Mouse (Mus musculus) 3134 (cell line): ENCODE results near the gene Frem2.

ENCODE experiments used
- DNase-seq: peaks from one replicate; pipeline ENCODE4 v3.0.0-alpha.2; 2011; ENCODE audit warnings: low spot score; ENCODE audit not compliant: insufficient read length; ENCODE audit errors: extremely low read depth

The Frem2 gene

DNA sequence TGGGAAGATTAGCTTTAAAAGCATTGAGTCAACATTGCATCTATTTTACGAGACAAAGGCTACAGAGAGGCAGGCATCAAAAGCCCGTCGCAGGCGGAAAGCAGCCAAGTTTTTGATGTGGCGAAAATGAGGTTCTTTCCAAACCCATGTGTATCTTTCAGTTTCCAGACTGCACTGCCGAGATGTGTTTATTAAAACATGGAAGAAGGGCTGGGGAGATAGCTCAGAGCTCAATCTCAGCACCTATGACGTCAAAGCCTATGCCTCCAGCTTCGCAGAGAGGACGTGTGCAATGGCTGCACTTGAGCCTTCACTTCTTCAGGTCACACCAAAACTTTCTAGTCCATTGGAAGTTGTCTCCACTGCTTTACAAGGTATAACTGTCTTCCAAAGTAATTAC is 98.9 kb downstream of the Frem2 start:
- DNase-seq: no peak

DNA sequence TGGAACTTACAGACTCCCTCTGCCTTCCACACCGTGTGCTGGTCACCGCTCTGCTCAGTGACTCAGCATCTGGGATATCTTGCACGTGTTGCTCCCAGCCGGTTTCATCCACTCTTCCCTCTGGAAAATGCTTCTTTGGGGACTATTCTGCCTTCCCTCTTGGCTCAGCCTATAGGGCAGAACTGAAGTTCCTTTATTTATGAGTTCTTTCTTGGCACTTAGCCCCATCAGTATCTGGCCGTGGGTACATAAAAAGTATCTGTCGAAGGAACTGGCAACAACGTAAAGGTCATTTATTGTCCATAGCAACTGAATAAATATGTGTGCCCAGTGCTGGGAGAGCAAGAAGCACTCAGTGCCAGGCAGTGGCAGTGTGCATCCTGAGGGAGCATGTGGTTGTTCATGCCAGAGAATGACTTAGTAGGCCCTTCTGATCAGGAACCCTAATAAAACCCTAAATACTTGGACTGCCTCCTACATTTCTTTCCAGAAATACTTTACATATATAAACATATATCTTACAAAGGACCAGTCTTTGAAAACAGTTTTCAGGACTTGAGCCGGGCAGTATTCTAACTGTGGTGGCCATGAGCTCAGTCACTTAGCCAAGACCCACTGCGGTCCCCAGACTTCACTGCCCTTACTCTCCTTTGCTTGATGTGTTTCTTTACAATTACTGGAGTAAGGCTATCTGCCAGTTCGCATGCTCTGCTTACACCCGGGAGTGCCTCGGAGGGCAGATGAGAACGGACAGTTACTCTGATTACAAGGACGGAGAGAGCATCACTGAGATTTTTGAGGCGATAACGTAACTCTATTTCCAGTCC is 99.6 kb downstream of the Frem2 start:
- no peak for DNase-seq

DNA sequence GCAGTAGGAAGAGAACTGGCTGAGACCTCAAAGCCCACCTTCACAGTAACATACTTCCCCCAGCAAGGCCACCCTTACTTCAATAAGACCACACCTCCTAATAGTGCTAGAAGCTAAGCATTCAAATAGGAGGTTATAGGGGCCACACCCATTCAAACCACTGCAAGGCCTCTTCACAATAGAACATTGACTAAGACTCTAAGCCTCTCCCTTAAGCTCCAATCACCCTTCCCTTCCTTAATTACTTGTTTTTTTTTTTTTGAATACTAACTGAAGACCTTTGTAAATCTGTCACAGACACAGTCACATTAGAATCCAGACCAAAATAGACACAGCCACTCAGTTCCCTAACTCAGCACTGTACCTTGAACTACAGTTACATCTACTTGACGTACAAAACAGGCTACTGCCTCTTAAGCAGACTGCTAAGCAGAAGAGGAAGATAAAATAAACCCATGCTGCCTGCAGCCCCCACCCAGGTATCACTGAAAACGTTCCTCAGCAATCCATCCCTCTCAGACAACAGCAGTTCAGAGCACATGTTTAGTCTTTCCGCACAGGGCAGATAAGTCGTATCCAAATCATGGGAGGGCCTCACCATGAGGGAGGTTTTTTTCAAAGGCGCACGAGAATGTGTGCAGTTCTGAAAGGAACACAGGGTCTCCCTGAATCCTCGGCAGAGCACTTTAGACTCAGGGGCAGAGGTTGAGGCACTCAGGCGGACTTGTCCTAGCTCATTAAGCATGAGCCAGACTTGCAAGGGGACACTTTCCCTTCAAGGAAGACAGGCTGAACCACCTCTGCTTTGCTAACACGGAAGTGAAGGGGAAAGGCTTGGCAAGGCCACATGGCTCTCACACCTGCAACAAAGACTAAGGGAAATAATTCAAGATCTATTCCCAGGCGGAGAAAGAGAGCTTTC is 101.9 kb downstream of the Frem2 start:
- no peak for DNase-seq

DNA sequence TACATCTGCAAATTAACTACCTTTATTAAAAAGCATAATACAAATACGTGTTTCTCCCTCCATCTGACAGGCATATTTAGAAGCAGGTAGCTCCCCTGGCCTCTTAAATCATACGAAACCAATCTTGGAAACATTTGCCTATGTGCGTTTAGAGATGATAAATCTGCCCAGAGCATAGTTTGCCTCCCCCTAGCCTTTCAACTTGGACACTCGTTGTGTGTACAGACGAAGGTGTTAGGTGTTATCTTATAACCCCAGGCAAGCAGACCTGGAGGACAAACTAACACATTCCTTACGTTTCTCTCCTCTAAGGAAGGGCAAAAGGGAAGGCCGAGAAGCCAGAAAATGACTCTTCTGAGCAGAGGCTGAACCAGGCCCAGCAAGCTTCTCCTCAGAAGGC is 104.5 kb downstream of the Frem2 start:
- DNase-seq: no peak

DNA sequence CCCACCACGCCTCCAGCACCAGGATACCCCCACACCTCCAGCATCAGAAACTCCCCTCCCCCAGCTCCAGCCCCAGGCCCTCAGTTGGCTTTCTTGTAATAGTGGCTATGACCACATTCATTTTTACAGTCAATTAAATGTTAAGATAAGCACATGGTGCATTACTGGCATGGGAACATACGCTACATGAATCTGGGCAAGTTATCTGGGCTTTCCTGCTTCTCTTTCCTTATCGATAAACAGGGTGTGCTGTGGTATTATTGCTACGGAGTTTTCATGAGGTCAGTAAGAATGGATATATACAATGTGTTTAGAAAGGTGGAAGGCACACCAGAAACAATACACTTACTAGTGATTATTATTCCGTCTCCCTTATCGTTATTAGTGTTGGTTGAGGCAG is 125.1 kb downstream of the Frem2 start:
- no peak for DNase-seq

DNA sequence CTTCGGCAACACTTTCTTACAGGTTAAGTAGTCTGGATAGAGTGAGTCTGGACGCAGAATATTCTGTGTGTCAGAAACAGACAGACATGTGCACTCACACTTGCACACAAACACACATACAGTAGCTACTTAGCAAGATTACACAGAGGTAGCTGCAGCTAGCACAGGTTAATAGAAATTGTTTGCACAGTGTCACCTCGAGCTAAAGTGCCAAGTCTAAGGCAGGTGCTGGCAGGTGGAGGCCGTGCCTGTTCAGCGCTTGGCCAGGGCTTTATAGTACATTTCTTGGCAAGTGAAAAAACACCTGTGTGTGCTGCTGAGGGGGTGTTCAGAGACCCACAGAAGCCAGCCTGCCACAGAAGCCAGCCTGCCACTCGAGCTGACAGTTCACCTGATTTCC is 126.8 kb downstream of the Frem2 start:
- no peak for DNase-seq

DNA sequence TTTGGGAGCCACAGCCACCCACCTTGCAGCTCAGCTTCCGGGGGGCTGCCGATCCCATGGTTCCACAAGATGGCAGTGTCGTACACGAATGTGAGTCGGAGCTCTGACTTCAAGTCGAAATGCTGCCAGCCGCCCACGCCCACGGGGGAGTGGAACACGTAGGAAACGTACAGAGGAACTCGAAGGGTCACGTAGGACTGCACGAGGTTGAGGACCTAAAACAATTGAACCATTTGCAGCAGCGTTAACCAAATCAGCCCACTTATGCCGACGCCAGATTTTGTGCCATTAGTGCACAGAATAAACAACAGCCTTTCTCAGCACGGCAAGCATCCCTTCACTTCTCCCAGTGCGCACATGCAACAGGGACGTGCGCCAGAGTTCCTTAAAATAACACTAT is 131.4 kb downstream of the Frem2 start:
- no peak for DNase-seq

DNA sequence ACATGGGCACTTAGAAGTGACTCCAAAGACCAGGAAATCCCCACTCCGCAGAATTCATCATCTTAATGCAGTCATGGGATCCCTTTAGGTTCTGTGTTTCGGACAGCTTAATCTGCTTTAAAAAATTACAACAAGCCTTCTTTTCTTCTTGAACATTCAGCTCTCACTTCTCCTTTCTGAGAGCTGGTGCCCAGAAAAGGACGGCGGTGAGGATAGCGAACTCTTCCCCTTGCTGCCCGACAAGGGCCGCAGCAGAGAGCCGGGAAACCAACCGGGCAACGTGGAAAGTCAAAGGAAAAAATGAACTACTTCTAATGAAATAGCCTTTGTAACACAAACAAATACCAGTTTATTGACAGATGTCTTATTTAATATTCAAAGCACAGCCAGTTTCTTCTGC is 134.4 kb downstream of the Frem2 start:
- no peak for DNase-seq

DNA sequence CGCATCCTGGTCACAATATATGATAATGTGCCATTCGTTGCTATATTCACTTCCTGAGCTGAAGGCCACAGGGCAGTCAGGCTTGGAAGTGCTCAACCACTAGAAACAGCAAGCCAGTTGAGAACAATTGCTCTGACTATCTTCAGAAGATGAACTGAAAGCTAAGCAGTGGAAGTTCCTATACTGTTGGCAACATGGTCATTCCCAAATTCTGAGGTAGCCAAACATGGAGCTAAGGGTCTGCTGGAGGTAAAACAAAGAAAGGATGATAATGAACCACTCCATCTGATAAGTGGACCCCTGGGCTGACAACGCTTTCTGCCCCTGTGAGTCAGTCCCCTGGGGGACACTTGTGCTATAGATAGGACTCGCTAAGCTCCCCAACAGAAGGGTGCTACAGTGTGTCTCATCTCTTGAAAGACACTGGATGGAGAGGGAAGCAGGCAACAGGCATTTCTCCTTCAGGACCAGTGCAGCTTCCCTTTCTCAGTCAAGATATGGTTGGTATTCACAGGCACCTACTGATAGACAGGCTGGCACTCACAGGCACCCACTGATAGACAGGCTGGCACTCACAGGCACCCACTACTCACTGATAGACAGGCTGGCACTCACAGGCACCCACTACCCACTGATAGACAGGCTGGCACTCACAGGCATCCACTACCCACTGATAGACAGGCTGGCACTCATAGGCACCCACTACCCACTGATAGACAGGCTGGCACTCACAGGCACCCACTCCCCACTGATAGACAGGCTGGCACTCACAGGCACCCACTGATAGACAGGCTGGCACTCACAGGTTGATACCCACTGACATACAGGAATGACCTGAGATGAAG is 142.7 kb downstream of the Frem2 start:
- DNase-seq: no peak

DNA sequence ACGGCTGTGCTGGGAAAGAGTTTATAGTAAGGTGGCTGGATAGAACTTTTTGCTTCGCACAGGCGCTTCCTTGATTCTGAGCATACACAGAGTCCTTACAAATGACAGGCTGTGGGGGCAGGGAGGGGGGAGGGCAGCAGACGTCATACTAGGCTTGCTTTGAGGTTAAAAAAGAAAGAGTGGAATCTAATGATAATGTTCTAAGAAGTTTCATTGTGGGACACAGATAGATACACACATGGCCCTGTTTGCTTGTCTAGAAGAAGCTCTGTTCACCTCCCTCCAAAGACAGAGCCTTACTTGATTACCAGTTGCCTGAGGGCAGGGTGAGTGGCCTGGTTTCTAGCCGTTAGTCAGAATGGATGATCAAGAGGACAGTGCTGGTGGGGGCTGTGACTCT is 144.1 kb downstream of the Frem2 start:
- no peak for DNase-seq

DNA sequence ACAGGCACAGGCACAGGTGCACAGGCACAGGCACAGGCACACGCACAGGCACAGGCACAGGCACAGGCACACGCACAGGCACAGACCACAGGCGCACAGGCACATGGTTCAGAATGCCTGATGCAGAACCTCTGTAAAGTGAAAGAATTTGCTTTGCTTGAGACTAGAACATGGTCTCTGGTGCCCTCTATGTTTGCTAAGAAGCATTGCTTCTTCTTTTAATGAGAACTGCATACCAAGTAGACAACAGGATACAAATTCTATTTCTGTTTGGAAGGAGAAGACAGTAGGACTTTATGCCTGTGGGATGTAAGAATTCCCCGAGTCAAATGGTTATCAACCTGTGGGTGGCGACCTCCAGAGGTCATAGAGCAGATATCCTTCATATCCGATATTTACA is 154.7 kb downstream of the Frem2 start:
- peak; percentile 27 for DNase-seq

DNA sequence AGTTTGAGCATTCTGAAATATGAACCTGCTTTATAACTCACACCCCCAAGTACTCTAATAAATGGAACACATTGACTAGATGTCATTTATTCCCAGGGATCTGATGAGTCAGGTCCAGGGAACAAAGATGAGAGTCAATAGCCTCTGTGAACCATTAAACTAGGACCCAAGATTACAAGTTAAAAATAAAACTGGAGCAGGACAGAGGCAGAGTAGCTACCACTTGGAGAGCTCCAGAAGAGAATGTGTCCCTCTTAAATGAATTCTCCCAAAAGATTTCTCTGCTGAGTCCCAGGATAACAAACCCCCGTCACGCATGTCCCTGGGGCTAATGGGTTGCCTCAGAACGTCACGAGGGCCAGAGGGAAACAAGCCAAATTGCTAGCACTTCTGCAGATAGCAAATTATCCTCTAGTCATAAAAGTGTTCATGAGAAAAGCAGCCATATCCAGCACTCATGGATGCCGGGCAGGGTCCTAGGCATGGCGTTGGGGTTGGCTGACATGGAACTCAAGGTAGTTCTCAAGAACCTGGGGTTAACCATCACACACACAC is 158.7 kb downstream of the Frem2 start:
- DNase-seq: no peak

DNA sequence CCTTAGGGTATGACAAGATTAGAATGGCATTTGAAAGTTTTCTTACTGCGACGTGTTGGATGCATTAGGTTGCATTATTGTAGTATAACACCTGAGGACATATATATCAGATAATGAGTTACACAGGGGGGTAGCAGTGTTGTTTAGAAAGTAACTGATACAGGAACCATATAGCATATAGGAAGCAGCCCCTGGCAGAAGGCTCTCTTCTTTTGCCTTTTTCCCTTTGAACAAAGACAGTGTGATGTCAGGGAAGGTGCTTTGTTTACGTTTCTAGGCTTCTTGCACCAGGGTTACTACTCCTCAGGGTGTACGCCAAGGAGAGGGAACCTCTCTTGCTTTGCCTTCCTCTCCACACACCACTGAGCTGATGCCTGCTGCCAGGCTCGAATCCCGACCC is 168.8 kb downstream of the Frem2 start, which contains the start of gene Stoml3:
Stoml3 (plus strand) TSS at position 301 of the 400 bp plus-strand sequence.
- DNase-seq: no peak

DNA sequence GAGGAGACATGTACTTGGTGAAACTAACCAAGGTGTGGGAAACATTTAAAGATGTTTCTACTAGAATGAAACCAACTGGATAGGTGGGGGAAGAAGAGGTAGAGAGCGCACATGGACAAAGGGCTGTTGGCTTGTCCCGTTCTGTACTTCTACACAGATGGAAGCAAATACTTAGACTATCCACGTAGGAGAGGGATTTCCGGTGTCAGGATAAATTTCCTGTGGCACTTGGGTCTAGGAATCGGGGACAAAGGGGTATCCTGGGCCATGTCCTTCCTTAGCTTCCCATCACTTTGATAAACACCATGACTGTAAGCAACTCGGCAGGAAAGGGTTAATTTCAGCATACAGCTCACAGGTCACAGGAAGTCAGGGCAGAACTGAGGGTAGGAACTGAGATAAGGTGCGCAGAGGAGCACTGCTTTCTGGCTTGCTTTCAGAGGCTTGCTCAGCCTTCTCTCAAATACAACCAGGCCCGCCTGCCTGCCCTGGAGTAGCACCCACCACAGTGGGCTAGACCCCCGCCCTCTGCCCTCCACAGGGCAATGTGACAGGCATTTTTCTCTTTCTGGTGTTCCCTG is 170.1 kb downstream of the Frem2 start:
- DNase-seq: no peak

DNA sequence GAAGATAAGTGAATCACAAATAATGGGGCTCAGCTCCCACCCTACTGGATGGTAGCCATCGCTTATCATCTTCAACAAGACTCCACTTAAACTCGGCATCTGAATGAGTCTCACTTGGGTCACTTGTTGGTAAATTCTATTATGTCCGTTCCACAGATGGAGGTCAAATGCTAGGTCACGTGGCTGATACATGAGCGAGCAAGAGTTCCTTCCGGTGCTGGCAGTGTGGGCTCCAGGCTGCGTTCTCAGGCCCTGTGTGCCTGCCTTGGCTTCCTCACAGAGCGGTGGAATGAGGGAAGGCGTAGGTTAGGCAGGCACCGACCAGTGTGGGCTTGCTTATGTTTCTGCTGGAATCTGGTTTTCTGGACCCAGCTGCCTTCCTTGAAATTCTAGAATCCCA is 170.6 kb downstream of the Frem2 start:
- no peak for DNase-seq

DNA sequence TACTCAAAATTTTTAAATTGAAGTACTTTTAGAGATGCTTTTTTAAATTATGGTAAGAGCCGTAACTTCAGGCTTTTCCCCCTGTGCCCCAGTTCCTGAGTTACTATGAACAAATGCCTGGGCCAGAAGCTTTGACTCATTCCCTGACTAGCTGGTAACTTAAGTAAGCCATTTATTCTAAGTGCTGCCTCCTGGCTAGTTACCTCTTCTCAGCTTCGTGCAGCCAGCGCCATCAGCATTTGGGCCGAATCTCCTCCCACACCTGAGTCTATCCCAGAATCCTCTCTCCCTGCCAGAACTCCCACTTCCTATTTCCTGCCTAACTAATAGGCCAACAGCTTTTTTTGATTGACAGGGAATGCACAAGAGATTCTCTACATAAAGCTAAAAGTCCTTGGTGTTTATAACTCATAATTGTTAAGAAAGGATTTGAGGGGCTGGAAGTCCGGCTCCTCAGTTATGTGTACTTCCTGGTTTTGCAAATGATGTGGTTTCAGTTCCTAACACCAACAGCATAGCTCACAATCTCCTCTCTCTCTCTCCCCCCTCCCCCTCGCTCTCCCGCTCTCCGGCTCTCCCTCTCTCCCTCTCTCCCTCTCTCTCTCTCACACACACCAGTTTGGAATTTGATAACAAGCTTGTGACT is 173.6 kb downstream of the Frem2 start:
- no peak for DNase-seq

DNA sequence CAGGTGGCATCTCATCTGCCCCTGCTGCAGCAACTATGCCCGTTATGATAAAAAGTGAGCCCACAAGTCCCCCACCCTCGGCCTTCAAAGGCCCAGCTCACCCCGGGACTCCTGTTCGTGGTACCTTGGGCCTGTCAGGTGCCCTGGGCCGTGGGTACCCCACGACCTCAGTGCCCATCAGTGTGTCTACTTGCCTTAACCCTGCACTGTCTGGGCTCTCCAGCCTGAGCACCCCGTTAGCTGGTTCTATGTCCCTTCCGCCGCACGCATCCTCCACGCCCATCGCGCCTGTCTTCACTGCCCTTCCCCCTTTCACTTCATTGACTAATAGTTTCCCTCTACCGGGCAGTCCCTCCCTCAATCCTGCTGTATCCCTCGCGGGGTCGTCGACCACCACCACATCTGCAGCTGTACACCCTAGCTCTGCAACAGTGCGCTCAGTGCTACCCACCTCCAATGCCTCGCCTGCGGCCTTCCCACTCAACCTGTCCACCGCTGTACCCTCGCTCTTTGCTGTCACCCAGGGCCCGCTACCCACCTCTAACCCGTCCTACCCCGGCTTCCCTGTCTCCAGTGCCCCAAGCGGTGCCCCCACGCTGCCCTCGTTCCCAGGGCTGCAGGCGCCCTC is 178.6 kb downstream of the Frem2 start:
- no peak for DNase-seq

DNA sequence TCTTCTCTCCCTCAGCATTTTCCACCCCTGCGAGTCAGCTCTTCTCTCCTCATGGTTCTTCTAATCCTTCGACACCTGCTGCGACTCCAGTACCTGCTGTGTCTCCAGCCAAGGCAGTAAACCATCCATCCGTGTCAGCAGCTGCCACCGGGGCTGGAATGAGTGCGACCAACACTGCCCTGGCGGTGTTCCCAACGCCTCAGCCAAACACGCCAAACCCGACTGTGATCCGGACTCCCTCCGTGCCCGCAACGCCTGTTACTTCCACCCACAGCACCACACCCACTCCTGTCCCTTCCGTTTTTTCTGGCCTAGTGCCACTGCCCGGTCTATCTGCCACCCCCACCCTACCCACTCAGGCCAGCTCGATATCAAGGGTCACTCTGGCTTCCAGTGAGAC is 179.7 kb downstream of the Frem2 start:
- no peak for DNase-seq

DNA sequence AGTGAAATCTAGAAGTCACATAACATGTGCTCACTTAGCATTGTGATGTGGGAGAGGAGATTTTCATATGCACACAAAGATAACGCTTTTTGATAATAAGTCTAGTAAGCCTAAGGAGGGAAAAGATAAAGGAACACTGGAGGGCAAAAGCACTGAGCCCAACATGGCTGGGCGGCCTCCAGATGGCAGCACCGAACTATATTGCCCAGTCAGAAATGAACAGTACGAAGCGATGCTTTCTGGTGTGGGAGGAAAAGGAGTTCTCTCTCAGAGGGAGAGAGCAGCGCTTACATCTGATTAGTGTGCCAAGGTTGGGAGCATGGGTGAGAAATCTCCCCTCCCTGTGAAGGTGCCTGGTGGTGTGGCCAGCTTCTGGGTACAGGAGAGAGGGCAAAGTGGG is 181.3 kb downstream of the Frem2 start:
- no peak for DNase-seq
